Mouse (Mus musculus) intestine, postnatal 0 days (tissue): ENCODE results near the gene Bglap. TPM values are rescaled to one million over a fixed set of nuclear protein-coding genes. Genes with fewer than 3 reads are reported as not detected.

Experiments used
- ATAC-seq: fragments of 200-750 bp; cut with Nextera tagmentation; 2 replicates; pipeline ENCODE4 v1.8.0; 2017; ENCODE audit warnings: mild to moderate bottlenecking, moderate TSS enrichment, moderate library complexity
- H3K27ac ChIP-seq: fragments of 300-500 bp; sonication (generic); 2 replicates; pipeline ENCODE4 v1.5.1; 2014; ENCODE audit warnings: mild to moderate bottlenecking, low read depth, low read length, moderate library complexity
- H3K27me3 ChIP-seq: fragments of 300-500 bp; sonication (generic); replicated peaks from 2 replicates; pipeline ENCODE4 v1.6.1; 2014; ENCODE audit warnings: low read length, mixed read lengths; ENCODE audit not compliant: control insufficient read depth, insufficient read depth
- H3K36me3 ChIP-seq: fragments of 300-500 bp; sonication (generic); 2 replicates; pipeline ENCODE4 v1.6.1; 2014; ENCODE audit warnings: mild to moderate bottlenecking, moderate library complexity; ENCODE audit not compliant: control insufficient read depth, insufficient read depth
- H3K4me1 ChIP-seq: fragments of 300-500 bp; sonication (generic); replicated peaks from 2 replicates; pipeline ENCODE4 v1.6.1; 2014; ENCODE audit warnings: antibody characterized with exemption, low read length, mixed read lengths; ENCODE audit not compliant: control insufficient read depth, insufficient read depth
- H3K4me2 ChIP-seq: fragments of 300-500 bp; sonication (generic); replicated peaks from 2 replicates; pipeline ENCODE4 v1.6.1; 2014; ENCODE audit warnings: low read depth, mild to moderate bottlenecking, moderate library complexity
- H3K4me3 ChIP-seq: fragments of 300-500 bp; sonication (generic); 2 replicates; pipeline ENCODE4 v1.5.1; 2014; ENCODE audit warnings: low read depth, low read length
- H3K9ac ChIP-seq: fragments of 300-500 bp; sonication (generic); 2 replicates; pipeline ENCODE4 v1.6.1; 2014; ENCODE audit warnings: mild to moderate bottlenecking, low read depth, low read length
- H3K9me3 ChIP-seq: fragments of 300-500 bp; sonication (generic); 2 replicates; pipeline ENCODE4 v1.6.1; 2016; ENCODE audit warnings: mixed run types; ENCODE audit not compliant: control insufficient read depth
- CTCF ChIP-seq: sonication (generic); IDR thresholded peaks from 2 replicates; pipeline ENCODE4 v1.5.1; 2016; ENCODE audit warnings: low read depth, mild to moderate bottlenecking, control low read depth, antibody characterized with exemption, moderate library complexity
- WGBS: fragments of 180-500 bp; shearing (Covaris S2); extraction: QIAGEN DNeasy Blood & Tissue Kit; methylation state at CpG from one replicate; pipeline ENCODE4 v1.1.7; 2014; 5-methylcytosine and 5-hydroxymethylcytosine counted together
- polyA plus RNA-seq: library from polyadenylated mRNA; unstranded; fragments of >200 nt; fragmentation: Nextera tagmentation; extraction: Ambion mirVana; gene quantifications from 2 replicates; pipeline ENCODE4 v1.2.1, GENCODE M21; 2015

Bglap gene
- polyA plus RNA-seq, 1 experiment from 2014 or later, result not detected

- H3K4me2 ChIP-seq, result peak overlapping the region; percentile 73
- 17% methylated on average over 7 of the region's 7 CpGs for WGBS
- ATAC-seq, result peak; percentile 20; the same call in 1 of the 2 replicates
- H3K4me3 ChIP-seq, result peak overlapping the region; percentile 47
- peak overlapping the region; percentile 79 for H3K27ac ChIP-seq
- no peak for TF ChIP-seq CTCF
- no peak overlapping the region for H3K9ac ChIP-seq
- no peaks in the 10 kb centered on the region for H3K27me3 ChIP-seq
- peaks cover 3% of the 10 kb centered on the region; the same call in 1 of the 2 replicates for H3K4me1 ChIP-seq
- H3K9me3 ChIP-seq, result no peaks in the 10 kb centered on the region
- peaks cover 33% of the 10 kb centered on the region for H3K36me3 ChIP-seq
Measured at GRCm38 (mm10) chr3:88410645-88411031, 26.4 kb upstream of the Bglap start.

DNA sequence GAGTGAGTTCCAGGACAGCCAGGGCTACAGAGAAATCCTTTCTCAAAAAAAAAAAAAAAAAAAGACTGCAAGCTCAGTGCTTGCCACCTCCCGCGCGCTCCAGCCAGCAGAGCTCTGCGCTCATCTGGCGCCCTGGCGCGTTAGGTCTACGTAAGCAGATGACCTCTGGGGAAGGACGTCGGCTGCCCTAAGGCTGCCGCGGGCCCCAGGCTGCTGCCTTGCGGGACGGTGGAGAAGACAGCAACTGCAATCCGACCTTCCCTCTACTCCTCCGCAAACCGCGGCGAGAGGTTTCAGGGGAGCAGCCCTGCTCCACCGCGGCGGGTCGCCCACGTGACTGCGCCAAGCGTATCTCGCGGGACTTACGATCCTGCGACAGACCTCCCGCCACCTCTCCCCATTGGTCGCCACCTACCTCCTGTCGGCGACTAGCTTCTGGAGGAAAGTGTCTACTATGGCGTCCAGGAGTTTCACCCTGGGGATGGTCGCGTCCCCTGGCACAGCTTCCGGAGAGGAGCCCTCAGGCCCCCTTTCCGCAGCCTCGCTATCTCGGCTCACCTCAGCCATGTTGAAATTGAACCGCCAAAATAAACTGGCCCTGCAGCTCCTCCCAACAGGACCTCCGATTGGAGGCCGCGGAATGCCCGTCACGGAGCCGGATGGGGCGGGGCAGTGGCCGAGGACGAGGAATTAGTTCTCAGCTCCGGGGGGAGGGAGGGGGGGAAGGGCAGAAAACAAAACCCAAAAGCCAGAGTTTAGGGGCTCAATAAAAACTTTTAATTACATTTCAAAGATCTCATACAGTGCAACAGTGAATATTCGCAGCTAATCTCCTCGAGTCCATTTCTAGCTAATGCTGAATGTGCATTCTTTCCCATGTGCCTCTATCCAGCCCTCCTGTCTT, 25.7 kb upstream of the Bglap start, which contains the start of gene Pmf1:
Gene Pmf1 (minus strand): TSS at position 591 of the 904 bp plus-strand sequence.
- under 1% methylated on average over 54 of the region's 54 CpGs for WGBS
- ATAC-seq, result peak; percentile 89

GRCm38 (mm10) chr3:88408953-88409352, 24.7 kb upstream of the Bglap start:
- H3K27me3 ChIP-seq, result no peaks in the 10 kb centered on the region
- no peaks in the 10 kb centered on the region for H3K9me3 ChIP-seq
- no peak overlapping the region for H3K9ac ChIP-seq
- peaks cover 20% of the 10 kb centered on the region; the same call in 1 of the 2 replicates for H3K36me3 ChIP-seq
- H3K4me2 ChIP-seq, result peak overlapping the region; percentile 73
- peak overlapping the region; percentile 47 for H3K4me3 ChIP-seq
- TF ChIP-seq CTCF, result no peak
- 44% methylated on average over 5 of the region's 5 CpGs for WGBS
- 0 out of 2 replicates have a peak, but pooled peaks cover 3% of the 10 kb centered on the region for H3K4me1 ChIP-seq
- no peak for ATAC-seq
- H3K27ac ChIP-seq, result no peak overlapping the region

More for the DNA sequence above, 25.7 kb upstream of the Bglap start, which contains the start of gene Pmf1:
- peak within 1 kb of the TSS; percentile 79 for H3K27ac ChIP-seq
- H3K27me3 ChIP-seq, result no peaks in the 10 kb centered on the region
- H3K9me3 ChIP-seq, result no peaks in the 10 kb centered on the region
- TF ChIP-seq CTCF, result no peak
- H3K36me3 ChIP-seq, result peaks cover 27% of the 10 kb centered on the region
- peak within 1 kb of the TSS; percentile 47 for H3K4me3 ChIP-seq
- peak within 1 kb of the TSS; percentile 73 for H3K4me2 ChIP-seq
- peak within 1 kb of the TSS; percentile 72 for H3K9ac ChIP-seq
- peaks cover 3% of the 10 kb centered on the region; the same call in 1 of the 2 replicates for H3K4me1 ChIP-seq

DNA sequence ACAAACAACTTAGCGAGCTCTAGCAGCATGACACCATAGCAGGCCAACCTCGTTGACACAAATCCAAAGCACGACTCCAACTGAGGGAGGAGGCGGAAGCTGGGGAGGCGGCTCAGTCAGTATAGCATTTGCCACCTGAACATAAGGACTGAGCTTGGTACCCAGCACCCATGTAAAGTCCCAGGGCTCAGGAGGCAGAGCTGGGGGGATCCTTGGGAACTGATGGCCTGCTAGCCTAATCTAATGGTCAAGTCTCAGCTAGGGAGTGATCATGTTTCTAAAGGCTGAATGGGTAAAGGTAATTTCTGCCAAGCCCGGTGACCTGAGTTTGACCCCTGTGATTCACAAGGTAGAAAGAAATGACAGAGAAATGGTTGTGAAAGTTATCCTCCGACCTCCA, 23.3 kb upstream of the Bglap start:
- H3K9me3 ChIP-seq, result no peaks in the 10 kb centered on the region
- H3K4me3 ChIP-seq, result no peak overlapping the region
- peaks cover 10% of the 10 kb centered on the region; the same call in 1 of the 2 replicates for H3K36me3 ChIP-seq
- no peak overlapping the region for H3K4me2 ChIP-seq
- ATAC-seq, result no peak
- H3K4me1 ChIP-seq, result 0 out of 2 replicates have a peak, but pooled peaks cover 3% of the 10 kb centered on the region
- no peak for TF ChIP-seq CTCF
- H3K27ac ChIP-seq, result no peak overlapping the region
- no peak overlapping the region for H3K9ac ChIP-seq
- H3K27me3 ChIP-seq, result no peaks in the 10 kb centered on the region
- WGBS, result 48% methylated on average over 7 of the region's 7 CpGs

GRCm38 (mm10) chr3:88407090-88407489, 22.8 kb upstream of the Bglap start:
- Histone ChIP-seq H3K4me2 (no peak overlapping the region), H3K9me3 (no peaks in the 10 kb centered on the region), H3K4me1 (0 out of 2 replicates have a peak, but pooled peaks cover under 1% of the 10 kb centered on the region), H3K27me3 (no peaks in the 10 kb centered on the region), H3K9ac (no peak overlapping the region), H3K27ac (no peak overlapping the region), H3K36me3 (peaks cover 10% of the 10 kb centered on the region; the same call in 1 of the 2 replicates), H3K4me3 (no peak overlapping the region)
- no peak for ATAC-seq
- WGBS, result 3% methylated on average over 2 of the region's 2 CpGs
- TF ChIP-seq CTCF, result peak; percentile 95

DNA sequence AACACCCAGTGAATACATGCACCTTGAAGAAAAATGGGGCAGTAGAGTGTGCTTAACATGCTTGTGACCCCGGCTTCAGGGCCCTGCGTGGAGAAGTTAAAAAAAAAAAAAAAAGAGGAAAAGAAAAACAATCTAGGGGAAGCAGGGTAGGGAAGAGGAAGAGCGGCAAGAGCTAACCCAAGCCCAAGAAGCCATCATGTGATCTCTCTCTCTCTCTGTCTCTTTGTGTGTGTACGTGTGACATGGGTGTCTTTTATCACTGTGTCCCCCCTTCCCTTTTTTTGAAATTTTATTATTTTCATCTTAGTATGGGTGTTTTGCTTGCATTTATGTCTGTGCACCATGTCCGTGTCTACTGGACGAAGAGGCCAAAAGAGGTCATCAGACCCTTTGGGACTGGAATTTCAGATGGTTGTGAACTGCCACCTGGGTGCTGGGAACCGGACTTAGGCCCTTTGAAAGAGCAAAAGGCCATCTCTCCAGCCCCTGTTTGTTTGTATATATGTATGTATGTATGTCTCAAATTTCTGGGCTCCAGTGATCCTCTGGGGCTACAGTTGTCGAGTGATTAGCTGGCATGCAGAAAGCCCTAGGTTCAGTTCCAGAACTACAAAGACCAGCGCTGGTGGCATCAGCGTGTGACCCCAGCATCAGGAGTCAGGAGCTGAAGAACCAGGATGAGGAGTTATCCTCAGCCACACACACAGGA, 19.4 kb upstream of the Bglap start:
- ATAC-seq, result no peak
- Histone ChIP-seq H3K27ac (no peak overlapping the region), H3K4me3 (no peak overlapping the region), H3K9ac (no peak overlapping the region), H3K4me2 (no peak overlapping the region), H3K27me3 (no peaks in the 10 kb centered on the region), H3K4me1 (no peaks in the 10 kb centered on the region), H3K36me3 (peaks cover 20% of the 10 kb centered on the region), H3K9me3 (no peaks in the 10 kb centered on the region)
- 93% methylated on average over 10 of the region's 10 CpGs for WGBS
- no peak for TF ChIP-seq CTCF
